Mouse (Mus musculus) lung, adult 2 months (tissue): ENCODE data around the gene Syngr4.
A peak's percentile ranks its signal among the peaks of the same experiment; 100 is the strongest.

Experiments used
- CTCF ChIP-seq: fragments of 200-500 bp; IDR thresholded peaks from 2 replicates; pipeline ENCODE4 v1.5.1; 2011; ENCODE audit warnings: mild to moderate bottlenecking, low read length, control low read depth; ENCODE audit not compliant: insufficient read depth
- POLR2A ChIP-seq: fragments of 200-500 bp; IDR thresholded peaks from 2 replicates; pipeline ENCODE4 v1.6.1; 2011; ENCODE audit warnings: low read depth, mild to moderate bottlenecking, control low read depth, low read length, borderline replicate concordance; ENCODE audit errors: extremely low read depth

GRCm38 (mm10) chr7:45897258-45897757 lies 794 bp upstream of the Syngr4 start:
- TF ChIP-seq CTCF (no peak), POLR2A (0 out of 2 replicates have a peak, but pooled peaks have one; percentile 16)
